7 mouse cellular contexts compared by ENCODE assay signal in genomic region chr4:117019206-117020134, GRCm38 (mm10). TPM values are rescaled to one million over a fixed set of nuclear protein-coding genes. Genes with fewer than 3 reads are reported as not detected.
DNase-seq lines count a peak whose midpoint lies in the region; ATAC-seq lines count a peak whose summit lies in the region.

Gene Eif2b3 (plus strand): TSS chr4:117019402.

- intact Hi-C loops in gastrocnemius, postnatal 36 days (cut with DNase I) = no loop called here
- intact Hi-C loops in left cerebral cortex, postnatal 36 days (cut with DNase I) = no loop called here

- H3K36me3 ChIP-seq in intestine, embryonic 16.5 days (ENCODE audit: control insufficient read depth, insufficient read depth, low read length) = peaks cover 3% of the 10 kb centered on the region; the same call in 1 of the 2 replicates
- peaks cover 5% of the 10 kb centered on the region for H3K36me3 ChIP-seq in midbrain, embryonic 11.5 days (ENCODE audit: control insufficient read depth, insufficient read depth, low read length)

- peaks cover 10% of the 10 kb centered on the region; the same call in 1 of the 2 replicates for H3K4me1 ChIP-seq in intestine, embryonic 16.5 days (ENCODE audit: control insufficient read depth, insufficient read depth, low read length)
- H3K4me1 ChIP-seq in midbrain, embryonic 11.5 days (ENCODE audit: control insufficient read depth, insufficient read depth, low read length) = peaks cover 6% of the 10 kb centered on the region; the same call in 1 of the 2 replicates

- ATAC-seq in intestine, embryonic 16.5 days = peak; percentile 98
- ATAC-seq in midbrain, embryonic 11.5 days (ENCODE audit: low FRiP score) = peak; percentile 95

- H3K4me2 ChIP-seq in intestine, embryonic 16.5 days (ENCODE audit: low read depth, low read length) = peak within 1 kb of the TSS; percentile 79
- H3K4me2 ChIP-seq in midbrain, embryonic 11.5 days = peak within 1 kb of the TSS; percentile 70

- H3K27ac ChIP-seq in intestine, embryonic 16.5 days (ENCODE audit: low read length) = 0 out of 2 replicates have a peak within 1 kb of the TSS, but pooled peaks have one; percentile 9
- H3K27ac ChIP-seq in midbrain, embryonic 11.5 days (ENCODE audit: low read depth, low read length) = peak within 1 kb of the TSS; percentile 30; the same call in 1 of the 2 replicates

- H3K9ac ChIP-seq in intestine, embryonic 16.5 days (ENCODE audit: low read depth, low read length) = peak within 1 kb of the TSS; percentile 81
- H3K9ac ChIP-seq in midbrain, embryonic 11.5 days (ENCODE audit: low read length) = peak within 1 kb of the TSS; percentile 82

- H3K9me3 ChIP-seq in intestine, embryonic 16.5 days (ENCODE audit: control insufficient read depth, low read length) = no peaks in the 10 kb centered on the region
- no peaks in the 10 kb centered on the region for H3K9me3 ChIP-seq in midbrain, embryonic 11.5 days (ENCODE audit: control insufficient read depth, low read length)

- DNase-seq in adrenal gland, adult 18-20 months (ENCODE audit: low spot score in 2 of 2) = peak; percentile 85 to 87
- DNase-seq in embryo, embryonic 11 days = peak; percentile 98
- peak; percentile 76 to 83 for DNase-seq in gastrocnemius, postnatal 36 days
- DNase-seq in left cerebral cortex, postnatal 36 days (ENCODE audit: low spot score in 2 of 2) = peak; percentile 89 to 93
- DNase-seq in midbrain, embryonic 11.5 days (ENCODE audit: low spot score, missing footprints) = peak; percentile 98
- peak; percentile 86 for DNase-seq in skeletal muscle tissue, adult 2 months (ENCODE audit: low read depth, low spot score)

- WGBS in intestine, embryonic 16.5 days = under 1% methylated on average over 61 of the region's 61 CpGs
- WGBS in midbrain, embryonic 11.5 days = 1% methylated on average over 61 of the region's 61 CpGs

- no peaks in the 10 kb centered on the region for H3K27me3 ChIP-seq in intestine, embryonic 16.5 days (replicated peaks; ENCODE audit: control insufficient read depth, insufficient read depth, low read length)
- H3K27me3 ChIP-seq in midbrain, embryonic 11.5 days (ENCODE audit: control insufficient read depth, insufficient read depth, low read length) = no peaks in the 10 kb centered on the region; the same call in 1 of the 2 replicates

- peak within 1 kb of the TSS; percentile 68 for H3K4me3 ChIP-seq in intestine, embryonic 16.5 days (ENCODE audit: low read length)
- peak within 1 kb of the TSS; percentile 87 for H3K4me3 ChIP-seq in midbrain, embryonic 11.5 days (ENCODE audit: low read depth, low read length)

RNA-seq across cellular contexts. Expression of gene Eif2b3, which starts in this region (rescaled TPM):
- 10 to 100 TPM; 29.5 to 30.9 TPM for total RNA-seq in adrenal gland, adult 18-20 months (2021)
- 10 to 100 TPM; 18.0 to 18.9 TPM for total RNA-seq in gastrocnemius, postnatal 36 days (2021)
- polyA plus RNA-seq in intestine, embryonic 16.5 days (2015; fragmentation: Nextera tagmentation; extraction: Ambion mirVana) = 26.8 and 31.4 TPM in 2 replicates
- 10 to 100 TPM; 16.1 to 21.6 TPM for total RNA-seq in left cerebral cortex, postnatal 36 days (2021)
- polyA plus RNA-seq in midbrain, embryonic 11.5 days (2014; fragmentation: Nextera tagmentation; extraction: Ambion mirVana) = 43.0 and 49.4 TPM in 2 replicates

Comparison
In these comparisons a context has a peak if more than half of its experiments do, and no peak if none do; other contexts are left out.
1. Peak in every context shown above with its lines: DNase-seq, ATAC-seq, H3K4me3 ChIP-seq and H3K27ac ChIP-seq.